Mouse (Mus musculus): ENCODE measurements around the gene Slc25a25. TPM values are rescaled to one million over a fixed set of nuclear protein-coding genes. Genes with fewer than 3 reads are reported as not detected.

Gene Slc25a25
- total and polyA plus RNA-seq, 3 experiments, result 6.6 to 10.0 (median 9.8) TPM

DNA sequence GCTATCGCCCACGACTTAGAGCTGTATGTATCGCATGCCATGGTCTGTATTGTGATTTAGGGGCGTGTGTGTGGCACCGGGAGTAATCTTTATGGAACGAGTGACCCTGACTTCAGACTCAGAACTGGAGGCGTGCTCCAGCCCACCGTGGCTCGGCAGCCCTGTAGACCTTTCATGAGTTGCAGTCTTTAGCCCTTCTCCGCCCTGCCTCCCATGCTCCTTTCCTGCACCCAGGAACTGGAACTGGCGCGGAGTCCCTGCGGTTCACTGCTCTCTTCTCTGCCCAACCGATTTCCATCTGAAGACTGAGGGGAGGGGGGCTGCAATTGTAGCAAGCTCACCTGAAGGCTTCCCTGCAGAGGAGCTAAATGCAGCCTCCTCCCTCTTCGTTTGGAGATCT lies 54.5 kb downstream of the Slc25a25 start:
- H3K4me1 ChIP-seq (ENCODE audit: control insufficient read depth in 1 of 2, insufficient read depth in 2 of 2), result peaks cover 7 to 14% of the 10 kb centered on the region in 2 experiments; a peak in 3 of 4 replicates
- TF ChIP-seq NRF1 (IDR thresholded peaks at IDR 0.05; ENCODE audit: low read depth, low read length) (no peak), IRF4 (IDR thresholded peaks at IDR 0.05; ENCODE audit: low read depth, low read length) (no peak), MAX (IDR thresholded peaks at IDR 0.05; ENCODE audit: low read length) (no peak), JUND (conservative IDR thresholded peaks at IDR 0.05; ENCODE audit: low read depth, low read length) (no peak), MXI1 (IDR thresholded peaks at IDR 0.05; ENCODE audit: low read depth, low read length) (no peak), UBTF (IDR thresholded peaks at IDR 0.05; ENCODE audit: low read depth, low read length) (no peak)
- peaks cover 19% of the 10 kb centered on the region for H3K27me3 ChIP-seq (replicated peaks)
- no peak for DNase-seq (ENCODE audit: extremely low read depth)
- peaks cover 14 to 31% of the 10 kb centered on the region in 2 experiments for H3K36me3 ChIP-seq (replicated peaks in 1 of 2; ENCODE audit: control insufficient read depth in 1 of 2, insufficient read depth in 1 of 2, low read length in 1 of 2)
- H3K9ac ChIP-seq (ENCODE audit: insufficient read depth, low read depth), result peak overlapping the region; percentile 74
- H3K4me3 ChIP-seq (replicated peaks in 1 of 3; ENCODE audit: low read depth in 2 of 3, low read length in 2 of 3, poor library complexity in 1 of 3), result peak overlapping the region; percentile 77 to 92 (median 82)
- dilution Hi-C loops (cut with MboI; ENCODE audit: extremely low pct_ligation_motif_present, extremely low pct_unique_long_range_greater_than_20kb, low sequenced_read_pairs) (no loop called here), in situ Hi-C loops (cut with MboI; ENCODE audit: low pct_ligation_motif_present, low pct_unique_long_range_greater_than_20kb, low sequenced_read_pairs) (loop anchor here (5.0 kb wide), 1 partner anchor 166 kb away; no protein-coding TSS in a partner anchor)
- peak overlapping the region; percentile 76 for H3K4me2 ChIP-seq (ENCODE audit: insufficient read depth, low read depth, poor library complexity, severe bottlenecking)
- H3K79me2 ChIP-seq (replicated peaks; ENCODE audit: control insufficient read depth, extremely low read depth, insufficient read depth, poor library complexity, severe bottlenecking), result no peaks in the 10 kb centered on the region
- no peak overlapping the region for H3K27ac ChIP-seq (ENCODE audit: insufficient read depth, low read depth)
- peaks cover 4% of the 10 kb centered on the region for H3K9me3 ChIP-seq (replicated peaks; ENCODE audit: low read length)

DNA sequence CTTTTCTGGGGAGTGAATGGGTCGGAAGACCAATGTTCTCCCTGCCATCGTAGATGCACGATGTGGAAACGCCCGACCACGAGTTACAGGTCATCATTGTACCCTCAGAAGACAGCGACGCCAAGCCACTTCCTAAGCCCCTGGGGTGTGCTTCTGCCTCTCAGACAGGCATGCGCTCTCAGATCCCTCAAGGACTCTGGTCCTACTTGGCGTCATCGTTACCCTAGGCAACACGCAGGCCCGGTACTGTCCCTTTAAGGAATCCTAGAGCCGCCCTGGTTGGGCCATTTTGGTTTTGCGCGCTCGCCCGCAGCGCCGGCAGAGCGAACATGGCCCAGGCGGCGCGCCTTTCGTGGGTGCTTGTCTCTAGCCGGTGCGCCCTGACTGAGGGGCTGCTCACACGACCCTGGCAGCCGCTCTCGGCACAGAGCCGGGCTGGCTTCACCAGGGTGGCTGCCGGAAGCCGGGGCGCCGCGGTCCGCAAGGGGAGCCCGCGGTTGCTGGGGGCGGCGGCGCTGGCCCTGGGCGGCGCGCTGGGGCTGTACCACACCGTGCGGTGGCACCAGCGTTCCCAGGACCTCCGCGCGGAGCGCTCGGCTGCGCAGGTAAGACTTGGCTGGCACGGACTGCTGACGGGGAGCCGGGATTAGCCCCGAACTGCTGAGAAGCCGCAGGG lies 55.2 kb downstream of the Slc25a25 start:
- H3K9ac ChIP-seq (ENCODE audit: insufficient read depth, low read depth), result peak overlapping the region; percentile 74
- H3K4me1 ChIP-seq (ENCODE audit: control insufficient read depth in 1 of 2, insufficient read depth in 2 of 2), result peaks cover 7 to 14% of the 10 kb centered on the region in 2 experiments; a peak in 3 of 4 replicates
- no peak for TF ChIP-seq RCOR1 (conservative IDR thresholded peaks at IDR 0.05; ENCODE audit: low read depth, low read length)
- TF ChIP-seq HCFC1 (IDR thresholded peaks at IDR 0.05; ENCODE audit: low read depth, low read length), result peak; percentile 35
- peak; percentile 69 for TF ChIP-seq POLR2A (IDR thresholded peaks at IDR 0.05; ENCODE audit: low read depth, low read length)
- TF ChIP-seq NRF1 (IDR thresholded peaks at IDR 0.05; ENCODE audit: low read depth, low read length), result peak; percentile 78
- TF ChIP-seq ZMIZ1 (IDR thresholded peaks at IDR 0.05; ENCODE audit: low read depth, low read length), result peak; percentile 68; the same call in 1 of the 2 replicates
- TF ChIP-seq BHLHE40 (IDR thresholded peaks at IDR 0.05; ENCODE audit: low read depth, low read length), result no peak
- TF ChIP-seq MXI1 (IDR thresholded peaks at IDR 0.05; ENCODE audit: low read depth, low read length), result peak; percentile 87; the same call in 1 of the 2 replicates
- 0 out of 2 replicates have a peak, but pooled peaks have one; percentile 18 for TF ChIP-seq TCF12 (IDR thresholded peaks at IDR 0.05; ENCODE audit: low read depth, low read length)
- TF ChIP-seq SIN3A (IDR thresholded peaks at IDR 0.05; ENCODE audit: low read length), result peak; percentile 98
- peak; percentile 50; the same call in 1 of the 2 replicates for TF ChIP-seq UBTF (IDR thresholded peaks at IDR 0.05; ENCODE audit: low read depth, low read length)
- TF ChIP-seq MAX (IDR thresholded peaks at IDR 0.05; ENCODE audit: low read length), result no peak; the same call in 1 of the 2 replicates
- TF ChIP-seq TBP (conservative IDR thresholded peaks at IDR 0.05; ENCODE audit: low read depth, low read length), result 0 out of 2 replicates have a peak, but pooled peaks have one; percentile 20
- peak; percentile 95 for DNase-seq (ENCODE audit: extremely low read depth)
- H3K36me3 ChIP-seq (replicated peaks in 1 of 2; ENCODE audit: control insufficient read depth in 1 of 2, insufficient read depth in 1 of 2, low read length in 1 of 2), result peaks cover 8 to 26% of the 10 kb centered on the region in 2 experiments
- dilution Hi-C loops (cut with MboI; ENCODE audit: extremely low pct_ligation_motif_present, extremely low pct_unique_long_range_greater_than_20kb, low sequenced_read_pairs), result no loop called here
- H3K9me3 ChIP-seq (replicated peaks; ENCODE audit: low read length), result peaks cover 4% of the 10 kb centered on the region
- H3K27ac ChIP-seq (ENCODE audit: insufficient read depth, low read depth), result peak overlapping the region; percentile 50
- H3K79me2 ChIP-seq (replicated peaks; ENCODE audit: control insufficient read depth, extremely low read depth, insufficient read depth, poor library complexity, severe bottlenecking), result no peaks in the 10 kb centered on the region
- peak overlapping the region; percentile 76 for H3K4me2 ChIP-seq (ENCODE audit: insufficient read depth, low read depth, poor library complexity, severe bottlenecking)
- in situ Hi-C loops (cut with MboI; ENCODE audit: low pct_ligation_motif_present, low pct_unique_long_range_greater_than_20kb, low sequenced_read_pairs), result loop anchor here (5.0 kb wide), 1 partner anchor 166 kb away; no protein-coding TSS in a partner anchor
- peaks cover 23% of the 10 kb centered on the region for H3K27me3 ChIP-seq (replicated peaks)
- peak overlapping the region; percentile 77 to 92 (median 82) for H3K4me3 ChIP-seq (replicated peaks in 1 of 3; ENCODE audit: low read depth in 2 of 3, low read length in 2 of 3, poor library complexity in 1 of 3)
